ENCODE assay signal across 13 mouse cellular contexts in genomic region chr9:115214572-115215571, GRCm38 (mm10).
DNase-seq lines count a peak whose midpoint lies in the region; ATAC-seq and TF ChIP-seq lines count a peak whose summit lies in the region.
"Had no signal": no experiment of that assay in that cellular context is flagged by ENCODE, and none has a peak within 500 bp of the region (broad histone marks: within the 10 kb centered on the region; RNA-seq: fewer than 3 reads in every experiment).

No protein-coding gene starts in this region.

- no peak for DNase-seq in hindbrain, postnatal 0 days (ENCODE audit: low spot score)
- no peak for DNase-seq in hindbrain, embryonic 11.5 days (ENCODE audit: low spot score)
- DNase-seq in midbrain, embryonic 11.5 days (ENCODE audit: low spot score, missing footprints), result peak; percentile 85
- no peak for DNase-seq in midbrain, embryonic 14.5 days
- DNase-seq in embryo, embryonic 9.5 days (ENCODE audit: extremely low spot score), result peak; percentile 42
- no peak for DNase-seq in ovary, postnatal 10 days (ENCODE audit: low spot score)
- no peak for DNase-seq in adrenal gland, postnatal 36 days
- DNase-seq: cerebellum, adult 11-12 months; gastrocnemius, postnatal 36 days; thymus, postnatal 36 days had no signal

- H3K27ac ChIP-seq in hindbrain, postnatal 0 days, result no peak overlapping the region
- H3K27ac ChIP-seq in hindbrain, embryonic 11.5 days (ENCODE audit: low read depth, low read length), result no peak overlapping the region
- no peak overlapping the region for H3K27ac ChIP-seq in midbrain, embryonic 11.5 days (ENCODE audit: low read depth, low read length)
- H3K27ac ChIP-seq in midbrain, embryonic 14.5 days (replicated peaks; ENCODE audit: low read depth, low read length), result no peak overlapping the region
- H3K27ac ChIP-seq in neural tube, embryonic 13.5 days (replicated peaks), result 0 out of 2 replicates have a peak overlapping the region, but pooled peaks have one; percentile 13
- H3K27ac ChIP-seq: hindbrain, embryonic 13.5 days had no signal

- 0 out of 2 replicates have a peak, but pooled peaks have one; percentile 9 for TF ChIP-seq CTCF in hindbrain, postnatal 0 days (IDR thresholded peaks at IDR 0.05; ENCODE audit: low read depth)

- H3K27me3 ChIP-seq in hindbrain, postnatal 0 days (ENCODE audit: insufficient read depth, low read length), result no peaks in the 10 kb centered on the region
- H3K27me3 ChIP-seq in hindbrain, embryonic 11.5 days (ENCODE audit: control insufficient read depth, insufficient read depth, low read length), result no peaks in the 10 kb centered on the region
- H3K27me3 ChIP-seq in midbrain, embryonic 11.5 days (ENCODE audit: control insufficient read depth, insufficient read depth, low read length), result no peaks in the 10 kb centered on the region
- no peaks in the 10 kb centered on the region for H3K27me3 ChIP-seq in midbrain, embryonic 14.5 days (ENCODE audit: control insufficient read depth, insufficient read depth, low read length)
- no peaks in the 10 kb centered on the region for H3K27me3 ChIP-seq in neural tube, embryonic 13.5 days
- H3K27me3 ChIP-seq: hindbrain, embryonic 13.5 days had no signal

- H3K9ac ChIP-seq in hindbrain, postnatal 0 days (replicated peaks; ENCODE audit: low read length), result no peak overlapping the region
- no peak overlapping the region for H3K9ac ChIP-seq in hindbrain, embryonic 11.5 days (ENCODE audit: low read depth, low read length)
- no peak overlapping the region for H3K9ac ChIP-seq in midbrain, embryonic 11.5 days (ENCODE audit: low read length)
- H3K9ac ChIP-seq in midbrain, embryonic 14.5 days (replicated peaks; ENCODE audit: low read length), result no peak overlapping the region
- no peak overlapping the region for H3K9ac ChIP-seq in neural tube, embryonic 13.5 days
- H3K9ac ChIP-seq: hindbrain, embryonic 13.5 days had no signal

- 34% methylated on average over 7 of the region's 7 CpGs for WGBS in hindbrain, postnatal 0 days
- WGBS in hindbrain, embryonic 11.5 days, result 28% methylated on average over 7 of the region's 7 CpGs
- 17% methylated on average over 7 of the region's 7 CpGs for WGBS in midbrain, embryonic 11.5 days
- WGBS in midbrain, embryonic 14.5 days, result 27% methylated on average over 7 of the region's 7 CpGs
- WGBS in neural tube, embryonic 13.5 days, result 15% methylated on average over 7 of the region's 7 CpGs

- ATAC-seq in hindbrain, postnatal 0 days, result no peak
- ATAC-seq in hindbrain, embryonic 11.5 days (ENCODE audit: low FRiP score), result no peak
- ATAC-seq in midbrain, embryonic 11.5 days (ENCODE audit: low FRiP score), result no peak
- ATAC-seq in midbrain, embryonic 14.5 days (ENCODE audit: low FRiP score, low TSS enrichment), result no peak
- ATAC-seq in neural tube, embryonic 13.5 days (ENCODE audit: low read depth), result no peak

- H3K4me1 ChIP-seq in hindbrain, postnatal 0 days (ENCODE audit: insufficient read depth, low read length), result no peaks in the 10 kb centered on the region
- H3K4me1 ChIP-seq in hindbrain, embryonic 11.5 days (replicated peaks; ENCODE audit: control insufficient read depth, insufficient read depth, low read length), result peaks cover 4% of the 10 kb centered on the region; the same call in 1 of the 2 replicates
- H3K4me1 ChIP-seq in midbrain, embryonic 11.5 days (ENCODE audit: control insufficient read depth, insufficient read depth, low read length), result peaks cover 8% of the 10 kb centered on the region
- peaks cover 4% of the 10 kb centered on the region; the same call in 1 of the 2 replicates for H3K4me1 ChIP-seq in midbrain, embryonic 14.5 days (ENCODE audit: control insufficient read depth, insufficient read depth, low read length)
- peaks cover 10% of the 10 kb centered on the region for H3K4me1 ChIP-seq in neural tube, embryonic 13.5 days (replicated peaks)

- no peaks in the 10 kb centered on the region for H3K36me3 ChIP-seq in hindbrain, postnatal 0 days (ENCODE audit: insufficient read depth, low read length)
- H3K36me3 ChIP-seq in hindbrain, embryonic 11.5 days (ENCODE audit: control insufficient read depth, insufficient read depth, low read length), result no peaks in the 10 kb centered on the region
- no peaks in the 10 kb centered on the region for H3K36me3 ChIP-seq in midbrain, embryonic 11.5 days (ENCODE audit: control insufficient read depth, insufficient read depth, low read length)
- no peaks in the 10 kb centered on the region for H3K36me3 ChIP-seq in midbrain, embryonic 14.5 days (ENCODE audit: control insufficient read depth, insufficient read depth, low read length)
- H3K36me3 ChIP-seq in neural tube, embryonic 13.5 days, result no peaks in the 10 kb centered on the region
- H3K36me3 ChIP-seq: G1E; hindbrain, embryonic 13.5 days had no signal

- H3K4me3 ChIP-seq in hindbrain, postnatal 0 days (ENCODE audit: low read length), result no peak overlapping the region
- no peak overlapping the region for H3K4me3 ChIP-seq in hindbrain, embryonic 11.5 days (ENCODE audit: low read depth, low read length)
- no peak overlapping the region for H3K4me3 ChIP-seq in midbrain, embryonic 11.5 days (ENCODE audit: low read depth, low read length)
- H3K4me3 ChIP-seq in midbrain, embryonic 14.5 days (replicated peaks; ENCODE audit: low read depth, low read length), result no peak overlapping the region
- no peak overlapping the region for H3K4me3 ChIP-seq in neural tube, embryonic 13.5 days
- H3K4me3 ChIP-seq: hindbrain, embryonic 13.5 days had no signal

- H3K9me3 ChIP-seq in hindbrain, postnatal 0 days (ENCODE audit: low read length), result no peaks in the 10 kb centered on the region
- no peaks in the 10 kb centered on the region for H3K9me3 ChIP-seq in hindbrain, embryonic 11.5 days (ENCODE audit: control insufficient read depth, low read length)
- no peaks in the 10 kb centered on the region for H3K9me3 ChIP-seq in midbrain, embryonic 11.5 days (ENCODE audit: control insufficient read depth, low read length)
- H3K9me3 ChIP-seq in midbrain, embryonic 14.5 days (ENCODE audit: control insufficient read depth, low read length), result no peaks in the 10 kb centered on the region
- H3K9me3 ChIP-seq in neural tube, embryonic 13.5 days, result no peaks in the 10 kb centered on the region
- H3K9me3 ChIP-seq: hindbrain, embryonic 13.5 days had no signal

- no peak overlapping the region for H3K4me2 ChIP-seq in hindbrain, postnatal 0 days (ENCODE audit: low read depth, low read length)
- no peak overlapping the region for H3K4me2 ChIP-seq in hindbrain, embryonic 11.5 days (replicated peaks; ENCODE audit: low read depth, low read length)
- no peak overlapping the region for H3K4me2 ChIP-seq in midbrain, embryonic 11.5 days
- H3K4me2 ChIP-seq in midbrain, embryonic 14.5 days (ENCODE audit: low read length), result no peak overlapping the region
- no peak overlapping the region for H3K4me2 ChIP-seq in neural tube, embryonic 13.5 days
- H3K4me2 ChIP-seq: hindbrain, embryonic 13.5 days had no signal

Comparison
In these comparisons a context has a peak if more than half of its experiments do, and no peak if none do; other contexts are left out.
1. DNase-seq: peak in midbrain, embryonic 11.5 days (single experiment) and embryo, embryonic 9.5 days (single experiment); none in hindbrain, postnatal 0 days (single experiment), hindbrain, embryonic 11.5 days (single experiment), midbrain, embryonic 14.5 days (single experiment), ovary, postnatal 10 days (single experiment) and adrenal gland, postnatal 36 days (0 of 2).